Mouse (Mus musculus) gastrocnemius, adult 18-20 months (tissue): ENCODE data around the gene Bend6. TPM values are rescaled to one million over a fixed set of nuclear protein-coding genes. Genes with fewer than 3 reads are reported as not detected.

Source experiments
- DNase-seq: peaks from one replicate; pipeline ENCODE4 v3.0.0; 2021; ENCODE audit warnings: low spot score
- long read RNA-seq, 2 experiments: library from polyadenylated mRNA; stranded (forward); transcript quantifications; one replicate each; pipeline ENCODE4 v2.0.0; 2021
- total RNA-seq, 2 experiments: library from RNA; stranded (reverse); gene quantifications; 2 replicates each; pipeline ENCODE4 v1.2.3; 2021

Bend6 gene
- 1 to 10 TPM; 4.8 to 5.1 TPM for total RNA-seq
- long read RNA-seq, experiment 1, transcript Bend6-201 (7 exons, 2,487 nt), result major isoform, 8 of 12 reads
- long read RNA-seq, experiment 1, partial matches to known transcripts, result 1 of 12 reads
- long read RNA-seq, experiment 1, other reads (novel, unspliced or antisense), result 3 of 12 reads
- long read RNA-seq, experiment 2, transcript Bend6-201 (7 exons, 2,487 nt), result major isoform, 15 of 17 reads
- long read RNA-seq, experiment 2, partial matches to known transcripts, result 1 of 17 reads
- long read RNA-seq, experiment 2, other reads (novel, unspliced or antisense), result 1 of 17 reads

DNA sequence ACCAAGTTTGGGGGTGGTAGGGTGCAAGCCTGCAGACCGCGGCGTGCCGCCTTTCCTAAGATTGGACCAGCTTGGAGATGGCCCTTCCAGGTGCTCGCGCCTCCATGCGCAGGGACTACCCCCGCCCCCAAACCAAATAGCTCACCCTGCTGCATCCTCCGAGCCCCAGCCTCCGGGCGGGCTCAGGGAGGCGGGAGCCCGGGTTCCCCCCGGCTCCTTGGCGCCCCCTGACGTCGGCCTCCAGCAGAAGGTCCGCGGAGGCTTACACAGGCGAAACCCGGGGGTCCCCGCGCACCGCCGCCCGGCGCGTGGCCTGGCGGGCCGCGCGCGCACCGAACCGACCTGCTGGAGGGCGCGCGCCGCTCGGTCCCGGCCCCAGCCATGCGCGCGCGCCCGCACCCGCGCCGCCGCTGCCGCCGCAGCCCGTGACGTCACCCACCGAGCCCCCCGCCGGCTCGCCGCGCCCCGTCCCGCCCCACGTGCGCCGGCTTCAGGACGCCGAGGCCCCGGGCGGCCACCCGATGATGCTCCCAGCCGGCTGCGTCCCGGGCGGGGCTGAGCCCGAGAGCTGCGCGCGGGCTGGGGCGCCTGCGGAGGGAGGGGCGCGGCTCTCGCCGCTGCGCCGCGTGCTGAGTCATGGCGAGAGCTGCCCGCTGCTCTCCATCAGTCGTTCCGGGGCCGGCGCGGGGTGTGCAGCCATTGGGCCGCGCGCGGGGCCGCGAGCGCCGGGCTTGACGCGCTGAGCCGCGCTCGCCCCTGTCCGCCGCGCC lies at the start of gene Bend6:
Gene Bend6 (minus strand): TSS at position 396 of the 770 bp plus-strand sequence.
- DNase-seq, result peak; percentile 50

DNA sequence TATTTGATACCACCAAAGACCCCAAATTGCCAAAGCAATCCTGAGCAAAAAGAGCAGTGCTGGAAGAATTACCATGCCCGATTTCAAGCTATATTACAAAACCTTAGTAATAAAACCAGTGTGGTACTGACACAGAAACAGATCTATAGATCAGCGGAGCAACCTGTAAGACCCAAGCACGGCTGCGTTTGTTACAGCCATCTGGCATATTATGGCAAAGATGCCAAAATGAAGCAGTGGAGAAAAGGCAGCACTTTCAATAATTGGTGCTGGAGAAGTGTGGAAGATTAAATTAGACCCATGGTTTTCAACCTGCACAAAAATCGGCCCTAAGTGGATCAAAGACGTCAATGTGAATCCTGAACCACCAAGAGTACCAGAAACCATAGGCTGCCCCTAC lies 48.0 kb upstream of the Bend6 start:
- DNase-seq, result no peak

DNA sequence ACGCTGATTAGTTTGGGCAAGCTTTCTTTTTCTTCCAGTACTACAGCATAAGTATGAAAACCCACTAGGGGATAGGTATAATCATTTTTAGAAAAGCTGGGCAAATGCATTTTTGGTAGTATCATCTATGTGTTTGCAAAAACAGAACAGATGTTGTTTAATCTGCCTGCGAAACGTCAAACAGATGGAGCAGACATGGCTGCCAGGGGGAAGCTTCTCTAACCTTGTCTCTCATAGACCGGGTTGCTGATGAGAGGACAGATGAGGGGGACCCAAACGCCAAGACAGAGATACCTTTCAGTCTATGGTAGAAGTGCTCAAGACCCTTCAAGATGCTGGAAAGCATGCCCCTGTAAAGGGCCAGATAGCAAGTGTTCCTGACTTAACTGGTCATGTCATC lies 40.9 kb upstream of the Bend6 start:
- no peak for DNase-seq

DNA sequence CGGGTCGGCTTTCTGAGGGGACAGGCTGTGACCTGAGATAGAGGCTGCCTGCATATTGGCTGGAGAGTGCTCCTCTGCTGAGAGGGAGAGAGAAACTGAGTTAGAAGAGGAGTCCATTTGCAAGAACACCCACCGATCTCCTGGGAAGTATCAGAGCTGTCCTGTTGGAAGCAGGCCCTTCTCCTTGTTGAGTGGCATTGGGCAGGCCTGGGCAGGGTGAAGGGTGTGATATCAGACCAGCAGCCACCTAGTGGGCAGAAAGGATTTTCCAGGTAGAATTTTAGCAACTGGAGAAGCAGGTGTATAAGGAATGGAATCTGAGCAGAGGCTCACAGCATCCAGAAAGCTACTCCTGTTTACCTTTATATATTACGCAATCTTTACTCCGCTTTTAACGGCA lies 40.2 kb upstream of the Bend6 start:
- no peak for DNase-seq

DNA sequence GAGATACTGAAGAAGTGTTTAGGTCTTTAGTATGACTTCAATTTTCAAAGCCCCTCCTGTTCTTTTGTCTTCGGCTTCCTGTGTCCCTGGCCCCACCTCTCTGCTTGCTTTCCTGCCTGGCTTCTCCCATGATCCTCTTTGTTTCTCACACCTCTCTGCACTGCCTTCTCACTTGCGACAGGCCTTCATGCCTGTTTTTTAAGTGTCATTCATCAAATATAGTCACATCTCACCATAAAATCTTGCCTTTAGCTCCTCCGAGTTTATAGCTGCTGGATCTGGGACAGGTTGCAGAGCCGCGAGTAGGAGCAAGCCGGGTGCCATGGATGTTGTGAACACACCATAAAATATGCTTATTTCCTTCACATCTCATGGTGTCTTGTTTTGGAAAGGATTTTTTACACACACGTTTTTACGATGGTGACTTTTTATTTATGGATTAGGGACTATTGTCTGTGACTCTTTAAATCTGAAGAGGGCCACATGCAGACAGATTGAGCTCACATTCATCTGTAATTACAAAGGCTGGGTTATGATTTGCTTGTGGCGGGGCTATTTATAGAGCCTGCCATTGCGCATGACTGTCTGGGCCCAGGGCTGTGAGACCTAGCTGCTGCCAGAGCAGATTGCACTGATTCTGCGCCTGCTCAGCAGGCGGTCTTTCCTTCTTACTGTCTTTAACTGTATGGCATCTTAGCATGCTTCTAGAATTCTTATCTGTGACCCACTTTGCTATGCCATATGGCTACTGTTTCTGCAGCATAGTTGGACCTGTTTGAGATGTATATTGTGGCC lies 39.2 kb upstream of the Bend6 start:
- peak; percentile 9 for DNase-seq

DNA sequence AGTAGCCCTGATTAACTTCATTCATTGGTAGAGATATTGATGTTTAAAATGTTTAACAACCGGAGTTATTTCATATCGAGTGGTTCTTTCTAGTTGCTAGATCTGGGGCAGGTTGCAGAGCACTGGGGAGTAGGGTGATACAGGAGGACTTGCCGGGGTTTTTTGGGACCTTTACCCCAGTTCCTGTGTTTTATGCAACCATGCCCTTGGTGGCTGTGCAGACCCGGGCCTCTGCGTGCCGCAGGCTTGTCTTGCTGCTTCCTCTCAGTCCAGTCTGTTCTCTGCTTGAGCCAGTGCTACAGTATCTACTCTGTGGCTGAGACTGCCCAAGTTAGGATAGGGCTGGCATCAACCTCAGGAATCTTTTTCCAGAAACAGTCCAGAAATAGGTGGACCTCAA lies 38.1 kb upstream of the Bend6 start:
- no peak for DNase-seq

DNA sequence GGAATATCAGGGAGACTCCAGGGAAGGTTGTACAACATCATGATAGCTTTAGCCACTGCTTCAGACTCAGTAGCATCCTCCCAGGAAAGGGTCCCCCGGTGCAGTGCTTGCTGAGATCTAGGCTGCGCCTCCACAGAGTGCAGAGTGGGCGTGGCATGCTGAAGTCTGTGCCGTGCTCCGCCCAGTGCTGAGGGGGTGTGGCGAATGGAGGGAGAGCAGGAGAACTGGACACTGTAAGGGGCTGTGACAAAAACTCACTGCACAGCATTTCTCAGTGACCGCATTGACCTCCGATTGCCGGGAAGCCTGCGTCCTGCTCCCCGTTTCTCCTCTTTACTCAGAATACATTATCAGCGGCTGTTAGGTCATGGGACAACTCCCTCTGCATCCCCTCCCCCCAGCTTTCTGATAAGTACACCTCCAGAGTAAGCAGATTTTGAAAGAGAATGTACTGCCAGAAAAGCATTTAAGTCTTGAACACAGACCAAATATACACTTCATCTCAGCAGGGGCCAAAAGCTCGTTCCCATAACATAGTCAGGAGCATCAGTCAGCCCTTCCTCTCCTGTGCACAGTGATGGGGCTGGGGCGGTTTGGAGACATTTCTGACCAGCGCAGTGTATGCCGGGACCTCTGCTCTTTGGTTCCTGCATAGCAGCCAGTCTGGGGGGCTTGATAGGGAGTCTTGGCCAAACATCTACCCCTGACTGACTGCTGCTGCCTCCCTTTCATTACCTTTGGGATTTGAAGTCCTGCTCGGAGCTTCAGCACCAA lies 37.5 kb upstream of the Bend6 start:
- DNase-seq, result peak; percentile 43

DNA sequence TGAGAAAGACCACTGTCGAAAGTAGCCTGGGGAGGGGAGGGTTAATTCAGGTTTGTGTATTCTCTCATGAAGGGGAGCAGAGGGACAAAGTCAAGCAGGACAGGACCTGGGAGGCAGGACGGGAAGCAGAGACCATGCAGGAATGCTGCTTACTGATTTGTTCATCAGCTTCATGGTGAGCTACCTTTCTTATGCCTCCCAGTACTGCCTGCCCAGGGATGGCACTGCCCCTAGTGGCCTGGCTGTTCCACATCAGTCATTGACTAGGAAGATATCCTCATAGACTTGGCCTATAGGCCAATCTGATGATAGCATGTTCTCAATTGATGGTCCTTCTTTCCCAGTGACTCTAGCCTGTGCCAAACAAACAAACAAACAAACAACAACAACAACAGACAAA lies 36.3 kb upstream of the Bend6 start:
- DNase-seq, result no peak

DNA sequence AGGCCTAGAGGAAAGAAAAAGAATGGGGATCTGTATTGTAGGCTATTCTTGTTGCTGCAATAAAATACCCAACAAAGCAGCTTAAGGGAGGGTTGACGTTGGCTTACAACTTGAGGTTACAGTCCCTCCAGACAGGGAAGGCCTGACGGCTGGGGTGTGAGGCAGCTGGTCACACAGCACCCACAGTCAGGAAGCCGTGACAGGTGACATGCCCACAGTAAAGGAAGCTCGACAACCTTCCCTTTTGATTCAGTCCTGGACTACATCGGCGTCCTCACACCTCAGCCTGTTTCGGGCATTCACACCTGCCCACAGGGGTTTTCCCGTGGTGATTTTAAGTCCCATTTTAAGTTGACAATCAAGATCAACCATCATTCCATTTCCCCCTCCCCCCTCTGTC lies 35.0 kb upstream of the Bend6 start:
- DNase-seq, result no peak

DNA sequence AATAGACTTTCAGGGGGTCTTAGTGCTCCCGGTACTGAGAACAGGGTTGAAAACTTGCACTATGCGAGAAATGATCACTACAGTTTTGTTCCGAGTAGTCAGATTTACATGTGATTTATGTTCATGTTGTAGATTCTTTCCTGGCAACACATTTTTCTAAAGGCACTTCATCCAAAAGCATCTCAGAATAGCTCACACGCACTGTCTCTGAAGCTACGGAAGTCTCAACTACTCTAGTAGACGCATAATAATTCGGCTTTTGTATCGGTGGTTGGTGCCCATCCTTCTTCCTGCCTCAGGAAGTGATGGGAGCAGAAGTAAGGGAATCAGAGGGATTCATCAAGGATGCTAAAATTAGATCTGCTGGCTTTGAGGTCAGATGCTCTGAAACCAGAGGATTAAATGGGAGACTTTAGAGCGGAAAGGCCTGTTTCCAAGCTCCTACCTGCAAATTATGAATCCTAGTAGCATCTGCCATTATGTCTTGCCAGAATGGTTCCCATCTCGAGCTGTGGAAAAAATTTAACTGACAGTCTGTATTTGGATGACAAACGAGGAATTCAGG lies 32.8 kb upstream of the Bend6 start:
- no peak for DNase-seq

DNA sequence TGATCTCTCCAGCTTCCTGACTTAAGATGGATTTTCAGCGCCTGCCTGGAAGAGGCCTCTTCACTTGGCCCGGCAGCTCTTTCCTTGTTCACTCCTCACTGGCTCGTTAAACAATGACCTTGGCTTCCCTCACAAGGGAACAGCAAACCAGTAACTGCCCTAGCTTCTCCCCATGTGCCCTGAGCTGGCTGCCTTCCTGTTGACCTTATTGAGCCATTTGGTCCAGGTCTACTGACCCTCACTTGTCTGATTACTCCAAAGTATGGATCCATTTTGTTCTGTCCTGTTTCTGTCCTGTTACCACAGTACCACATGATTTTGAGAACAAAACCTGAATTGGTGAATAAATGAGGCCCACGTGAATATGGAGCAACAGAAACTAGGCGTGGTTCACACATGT lies 32.2 kb upstream of the Bend6 start:
- DNase-seq, result no peak

DNA sequence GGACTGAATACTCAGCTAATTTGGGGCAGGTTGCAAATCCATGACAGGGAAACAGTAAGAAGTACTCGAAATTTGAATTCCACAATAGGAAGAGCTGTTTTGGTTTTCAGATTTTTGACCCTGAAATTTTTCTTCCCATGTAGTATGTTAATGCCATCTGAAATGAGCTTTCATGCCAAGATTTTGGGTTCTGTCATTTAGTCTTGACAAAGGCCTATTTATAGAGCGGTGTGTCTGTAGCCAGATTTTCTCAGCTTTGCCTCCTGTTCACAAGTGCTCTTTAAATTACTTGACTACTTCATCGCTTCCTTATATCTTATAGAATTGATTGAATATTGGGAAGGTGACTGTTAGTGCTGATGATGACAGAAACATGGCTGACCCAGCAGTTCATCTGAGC lies 28.3 kb upstream of the Bend6 start:
- DNase-seq, result no peak

DNA sequence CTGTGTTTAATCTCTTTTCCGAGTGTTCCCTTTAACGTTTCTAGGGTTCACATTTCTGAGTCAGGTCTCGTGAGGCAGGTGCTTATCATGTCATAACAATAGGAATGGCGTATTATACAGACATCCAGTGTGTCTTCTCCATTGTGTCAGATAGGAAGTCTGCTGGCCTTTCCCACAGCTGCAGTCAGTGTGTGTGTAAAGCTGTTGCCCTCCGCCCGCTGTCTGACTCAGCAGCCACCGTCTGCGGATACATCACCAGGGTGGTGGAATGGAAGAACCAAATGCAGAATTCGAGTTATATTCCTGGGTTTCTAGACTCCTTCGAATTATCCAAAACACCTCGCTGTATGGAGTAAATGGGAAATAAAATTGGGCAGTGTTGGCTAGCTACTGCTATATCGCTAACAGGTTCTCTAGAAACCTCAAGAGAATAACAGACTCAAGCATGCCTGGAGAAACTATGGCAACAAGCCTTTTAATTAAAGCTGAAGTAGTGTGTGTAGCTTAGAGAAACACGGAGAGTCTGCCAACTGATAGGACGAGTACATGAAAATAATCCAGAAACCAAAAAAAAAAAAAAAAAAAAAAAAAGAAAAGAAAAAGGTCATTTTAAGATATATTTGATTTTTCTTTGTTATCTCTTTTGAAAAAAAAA lies 25.4 kb upstream of the Bend6 start:
- no peak for DNase-seq

DNA sequence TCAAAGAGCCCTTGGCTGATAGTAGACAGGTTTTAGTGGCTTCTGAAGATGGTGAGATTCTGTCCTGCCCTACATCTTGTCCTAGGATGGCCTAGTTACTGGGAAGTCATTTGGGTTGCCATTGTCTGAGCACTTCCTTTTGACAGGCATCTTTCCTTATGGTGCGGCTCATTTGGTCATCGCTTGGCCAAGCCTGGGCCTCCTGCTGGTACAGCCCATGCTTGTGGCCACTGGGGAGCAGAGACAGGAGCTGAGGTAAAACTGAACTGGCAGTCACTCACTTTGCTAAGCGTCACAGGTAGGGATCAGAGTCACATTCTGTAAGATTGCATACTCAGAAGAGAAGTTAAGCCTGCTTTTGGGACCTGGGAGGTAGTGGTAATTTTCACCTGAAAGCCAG lies 24.6 kb upstream of the Bend6 start:
- DNase-seq, result no peak

DNA sequence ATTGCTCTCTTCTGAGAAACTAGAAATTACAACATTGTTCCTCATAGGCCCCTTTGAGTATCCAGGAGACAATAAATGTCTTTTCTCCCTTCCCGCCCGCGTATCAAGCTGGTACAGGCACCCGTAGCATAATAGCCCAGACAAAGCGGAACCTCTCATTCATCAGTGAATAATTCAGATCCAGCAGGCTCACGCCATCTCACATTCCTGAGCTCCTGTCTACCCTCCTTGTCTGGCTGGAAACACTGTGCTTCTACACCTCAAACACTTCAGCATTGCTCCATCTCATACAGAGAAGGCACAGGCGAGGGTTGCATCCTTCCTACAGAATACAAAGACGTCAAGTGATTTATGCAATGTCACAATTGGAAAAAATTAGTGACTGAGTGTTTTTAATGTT lies 24.2 kb upstream of the Bend6 start:
- DNase-seq, result no peak

DNA sequence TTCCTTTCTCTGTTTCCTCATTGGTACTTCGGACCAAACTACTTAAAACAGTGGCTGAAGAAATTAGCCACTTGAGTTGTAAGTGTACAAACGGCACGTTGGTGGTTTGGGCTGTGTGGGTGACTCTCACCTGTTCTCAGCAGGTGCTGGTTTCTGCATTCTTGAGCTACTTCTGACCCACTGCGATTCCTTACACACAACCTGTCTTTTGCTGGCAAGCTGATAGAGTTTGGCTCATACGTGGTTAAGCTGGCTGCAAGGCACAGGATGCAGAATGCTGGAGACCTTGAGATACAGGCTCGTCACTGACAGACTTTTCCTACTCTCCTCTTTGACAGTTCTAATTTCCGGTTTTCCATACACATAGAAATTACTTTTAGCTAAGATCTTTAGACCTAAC lies 19.9 kb upstream of the Bend6 start:
- no peak for DNase-seq

DNA sequence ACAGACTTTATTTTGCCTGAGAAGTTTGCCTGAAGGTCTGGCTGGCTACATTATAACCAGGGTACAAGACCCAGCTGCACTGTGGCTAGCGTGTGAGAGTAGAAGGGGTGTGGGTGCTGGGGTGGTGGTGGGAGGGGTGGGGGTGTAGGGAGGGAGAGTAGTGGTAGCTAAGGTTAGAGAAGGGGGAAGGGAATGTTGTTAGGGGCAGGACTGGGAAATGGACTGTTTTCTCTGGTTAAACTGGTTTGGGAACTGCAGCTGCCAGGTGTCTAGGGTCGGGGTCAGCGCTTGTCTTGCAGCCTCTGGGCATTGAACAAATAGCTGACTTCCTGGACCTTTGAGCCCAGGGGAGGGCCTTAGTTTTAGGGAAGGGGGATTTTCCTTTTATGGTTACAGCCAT lies 17.7 kb upstream of the Bend6 start:
- no peak for DNase-seq

DNA sequence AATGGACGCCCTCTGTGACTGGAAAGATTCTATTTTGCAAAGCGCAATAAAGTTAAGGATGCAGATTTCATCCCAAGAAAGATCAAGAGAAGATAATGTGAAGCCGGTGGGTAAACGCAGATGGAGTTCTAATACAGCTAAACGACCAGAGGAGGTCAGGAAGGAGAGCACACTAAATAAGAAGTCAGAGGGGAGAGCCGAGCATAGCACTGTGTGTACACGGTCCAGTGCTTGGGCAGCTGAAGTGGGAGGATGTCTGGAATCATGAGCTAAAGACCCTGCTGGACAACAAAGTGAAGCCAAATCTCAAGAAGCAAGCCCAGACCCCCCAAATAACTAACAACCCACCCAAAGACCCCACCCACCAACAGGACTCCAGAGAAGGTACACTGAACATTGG lies 15.4 kb upstream of the Bend6 start:
- DNase-seq, result no peak

DNA sequence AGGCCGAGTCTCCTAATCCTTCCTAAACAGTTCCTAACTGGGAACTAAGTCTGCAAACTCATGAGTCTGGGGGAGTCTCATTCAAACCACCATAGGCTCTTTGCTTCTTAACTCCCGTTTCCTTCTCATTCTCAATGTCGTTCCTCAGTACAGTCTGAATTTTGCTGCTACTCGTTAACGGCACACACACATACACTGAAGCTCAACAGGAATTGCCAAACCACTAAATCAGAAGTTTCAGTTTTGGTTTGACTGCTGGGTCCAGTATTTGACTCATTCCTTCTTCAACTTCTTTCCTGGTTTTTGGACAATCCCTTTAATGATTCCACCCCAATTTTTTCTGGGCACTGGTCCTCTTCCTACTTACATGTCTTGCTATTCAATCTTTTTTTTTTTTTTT lies 8.9 kb upstream of the Bend6 start:
- DNase-seq, result no peak

DNA sequence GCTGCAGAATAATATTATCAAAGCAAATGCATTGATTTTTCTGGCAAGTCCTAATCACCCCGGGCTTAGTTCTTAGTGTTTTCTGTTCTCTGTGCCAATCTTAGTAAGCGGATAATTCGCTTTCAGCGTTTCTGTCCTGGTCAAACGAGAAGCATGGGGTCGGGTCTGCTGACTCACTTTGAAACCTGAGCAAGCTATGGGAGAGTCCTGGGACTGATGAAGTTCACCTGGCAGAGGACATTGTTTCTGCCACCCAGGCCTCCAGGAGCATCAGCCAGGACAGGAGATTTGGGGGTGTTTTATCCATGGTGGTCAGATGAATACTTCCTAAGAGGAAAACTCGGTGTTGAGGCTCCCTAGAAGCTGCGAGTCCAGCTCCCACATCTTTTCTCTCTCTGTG lies 4.0 kb upstream of the Bend6 start:
- no peak for DNase-seq
